Mouse (Mus musculus) intestine, embryonic 15.5 days (tissue): ENCODE measurements around the gene Ttyh3. TPM values are rescaled to one million over a fixed set of nuclear protein-coding genes. Genes with fewer than 3 reads are reported as not detected.

Experiments
- ATAC-seq: fragments of 200-750 bp; cut with Nextera tagmentation; 2 replicates; pipeline ENCODE4 v1.8.0; 2017; ENCODE audit warnings: moderate TSS enrichment, moderate library complexity
- H3K27ac ChIP-seq: fragments of 300-500 bp; sonication (generic); 2 replicates; pipeline ENCODE4 v1.5.1; 2015; ENCODE audit warnings: mild to moderate bottlenecking, inconsistent platforms
- H3K27me3 ChIP-seq: fragments of 300-500 bp; sonication (generic); replicated peaks from 2 replicates; pipeline ENCODE4 v1.6.1; 2015; ENCODE audit warnings: inconsistent platforms
- H3K36me3 ChIP-seq: fragments of 300-500 bp; sonication (generic); 2 replicates; pipeline ENCODE4 v1.6.1; 2015; ENCODE audit warnings: inconsistent platforms
- H3K4me1 ChIP-seq: fragments of 300-500 bp; sonication (generic); replicated peaks from 2 replicates; pipeline ENCODE4 v1.6.1; 2015; ENCODE audit warnings: inconsistent platforms
- H3K4me2 ChIP-seq: fragments of 300-500 bp; sonication (generic); replicated peaks from 2 replicates; pipeline ENCODE4 v1.6.1; 2015; ENCODE audit warnings: mild to moderate bottlenecking, inconsistent platforms
- H3K4me3 ChIP-seq: fragments of 300-500 bp; sonication (generic); replicated peaks from 2 replicates; pipeline ENCODE4 v1.5.1; 2015; ENCODE audit warnings: inconsistent platforms
- H3K9ac ChIP-seq: fragments of 300-500 bp; sonication (generic); 2 replicates; pipeline ENCODE4 v1.6.1; 2015; ENCODE audit warnings: inconsistent platforms
- H3K9me3 ChIP-seq: fragments of 300-500 bp; sonication (generic); 2 replicates; pipeline ENCODE4 v1.6.1; 2016; ENCODE audit warnings: inconsistent platforms
- WGBS: fragments of 180-500 bp; shearing (Covaris S2); methylation state at CpG from one replicate; pipeline ENCODE4 v1.1.7; 2015; 5-methylcytosine and 5-hydroxymethylcytosine counted together
- polyA plus RNA-seq: library from polyadenylated mRNA; unstranded; fragments of >200 nt; fragmentation: Nextera tagmentation; extraction: Ambion mirVana; gene quantifications from 2 replicates; pipeline ENCODE4 v1.2.1, GENCODE M21; 2015

The Ttyh3 gene
- polyA plus RNA-seq, 1 experiment from 2014 or later = 34.5 TPM

GRCm38 (mm10) chr5:140579771-140580170 lies 69.1 kb downstream of the Ttyh3 start:
- H3K9me3 ChIP-seq = no peaks in the 10 kb centered on the region
- ATAC-seq = no peak
- H3K27me3 ChIP-seq = no peaks in the 10 kb centered on the region
- H3K4me1 ChIP-seq = peaks cover 17% of the 10 kb centered on the region
- no peak overlapping the region for H3K4me3 ChIP-seq
- no peak overlapping the region for H3K4me2 ChIP-seq
- WGBS = 31% methylated on average over 6 of the region's 6 CpGs
- H3K36me3 ChIP-seq = no peaks in the 10 kb centered on the region
- H3K27ac ChIP-seq = no peak overlapping the region
- H3K9ac ChIP-seq = no peak overlapping the region

GRCm38 (mm10) chr5:140579221-140579620 lies 69.6 kb downstream of the Ttyh3 start:
- H3K9me3 ChIP-seq = no peaks in the 10 kb centered on the region
- H3K36me3 ChIP-seq = no peaks in the 10 kb centered on the region
- no peak overlapping the region for H3K4me3 ChIP-seq
- peaks cover 17% of the 10 kb centered on the region for H3K4me1 ChIP-seq
- no peak for ATAC-seq
- no peaks in the 10 kb centered on the region for H3K27me3 ChIP-seq
- 45% methylated on average over 9 of the region's 9 CpGs for WGBS
- no peak overlapping the region for H3K9ac ChIP-seq
- no peak overlapping the region for H3K27ac ChIP-seq
- no peak overlapping the region for H3K4me2 ChIP-seq

- 0 out of 2 replicates have a peak, but pooled peaks have one; percentile 15 for ATAC-seq
- no peak overlapping the region for H3K4me2 ChIP-seq
Observed at GRCm38 (mm10) chr5:140575381-140575866, 73.4 kb downstream of the Ttyh3 start.

GRCm38 (mm10) chr5:140572611-140573010 lies 76.2 kb downstream of the Ttyh3 start:
- no peak for ATAC-seq
- Histone ChIP-seq H3K9ac (no peak overlapping the region), H3K4me1 (peaks cover 5% of the 10 kb centered on the region), H3K4me2 (no peak overlapping the region), H3K27me3 (no peaks in the 10 kb centered on the region), H3K36me3 (no peaks in the 10 kb centered on the region), H3K27ac (no peak overlapping the region), H3K9me3 (no peaks in the 10 kb centered on the region), H3K4me3 (no peak overlapping the region)
- WGBS = 64% methylated on average over 6 of the region's 6 CpGs

More at GRCm38 (mm10) chr5:140575381-140575866, 73.4 kb downstream of the Ttyh3 start:
- Histone ChIP-seq H3K27me3 (no peaks in the 10 kb centered on the region), H3K4me3 (no peak overlapping the region), H3K9ac (no peak overlapping the region), H3K9me3 (no peaks in the 10 kb centered on the region), H3K27ac (no peak overlapping the region), H3K4me1 (peaks cover 7% of the 10 kb centered on the region; the same call in 1 of the 2 replicates), H3K36me3 (no peaks in the 10 kb centered on the region)
- 45% methylated on average over 5 of the region's 5 CpGs for WGBS

- Histone ChIP-seq H3K4me1 (peaks cover 9% of the 10 kb centered on the region), H3K4me3 (no peak overlapping the region), H3K9ac (no peak overlapping the region), H3K4me2 (no peak overlapping the region), H3K36me3 (no peaks in the 10 kb centered on the region), H3K9me3 (no peaks in the 10 kb centered on the region), H3K27ac (no peak overlapping the region; the same call in 1 of the 2 replicates), H3K27me3 (no peaks in the 10 kb centered on the region)
- no peak for ATAC-seq
- WGBS = 66% methylated on average over 10 of the region's 10 CpGs
Observed at GRCm38 (mm10) chr5:140571673-140572072, 77.2 kb downstream of the Ttyh3 start.

- WGBS = 71% methylated on average over 4 of the region's 4 CpGs
- no peak for ATAC-seq
Observed at GRCm38 (mm10) chr5:140571201-140571600, 77.6 kb downstream of the Ttyh3 start.

More at GRCm38 (mm10) chr5:140571201-140571600, 77.6 kb downstream of the Ttyh3 start:
- Histone ChIP-seq H3K4me2 (no peak overlapping the region), H3K27me3 (no peaks in the 10 kb centered on the region), H3K9me3 (no peaks in the 10 kb centered on the region), H3K9ac (no peak overlapping the region), H3K4me3 (no peak overlapping the region), H3K36me3 (no peaks in the 10 kb centered on the region), H3K4me1 (peaks cover 11% of the 10 kb centered on the region), H3K27ac (no peak overlapping the region)

Other genes starting within 250 kb of the Ttyh3 start
- 127 and 142 TPM in 2 replicates for gene Eif3b, start 229.7 kb downstream of the Ttyh3 start, polyA plus RNA-seq
- not detected in 2 replicates for gene Gm4869, start 203.4 kb downstream of the Ttyh3 start, polyA plus RNA-seq
- gene Chst12, start 143.5 kb downstream of the Ttyh3 start, polyA plus RNA-seq = 19.8 and 21.3 TPM in 2 replicates
- gene Grifin, start 84.0 kb downstream of the Ttyh3 start, polyA plus RNA-seq = 0.49 and 0.58 TPM in 2 replicates
- 14.8 and 16.0 TPM in 2 replicates for gene Lfng, start 41.7 kb downstream of the Ttyh3 start, polyA plus RNA-seq
- gene Iqce, start 53.3 kb upstream of the Ttyh3 start, polyA plus RNA-seq = 18.8 and 19.4 TPM in 2 replicates
- gene Brat1, start 56.0 kb upstream of the Ttyh3 start, polyA plus RNA-seq = 18.9 and 20.3 TPM in 2 replicates
- 1.1 TPM in 2 replicates for gene Amz1, start 75.1 kb upstream of the Ttyh3 start, polyA plus RNA-seq
- 29.5 and 37.8 TPM in 2 replicates for gene Gna12, start 181.4 kb upstream of the Ttyh3 start, polyA plus RNA-seq